Mouse (Mus musculus): ENCODE measurements around the gene Snap47.

- TF ChIP-seq POLR2A (IDR thresholded peaks at IDR 0.05; ENCODE audit: low read depth, low read length) (no peak), EP300 (IDR thresholded peaks at IDR 0.05; ENCODE audit: low read length) (no peak), MAX (IDR thresholded peaks at IDR 0.05; ENCODE audit: low read length) (no peak), RCOR1 (conservative IDR thresholded peaks at IDR 0.05; ENCODE audit: low read depth, low read length) (no peak), CTCF (conservative IDR thresholded peaks at IDR 0.05 in 1 of 2, IDR thresholded peaks at IDR 0.05 in 1 of 2; ENCODE audit: low read depth in 2 of 2, low read length in 2 of 2) (no peak), E2F4 (IDR thresholded peaks at IDR 0.05; ENCODE audit: insufficient replicate concordance, low read depth, low read length) (no peak), UBTF (IDR thresholded peaks at IDR 0.05; ENCODE audit: low read depth, low read length) (no peak), IRF4 (IDR thresholded peaks at IDR 0.05; ENCODE audit: low read depth, low read length) (no peak), JUND (conservative IDR thresholded peaks at IDR 0.05; ENCODE audit: low read depth, low read length) (no peak)
Observed at GRCm38 (mm10) chr11:59477240-59477639, 26.3 kb upstream of the Snap47 start.

Measured in CH12.LX (cell line).